Mouse (Mus musculus) heart, adult 9 months (tissue): ENCODE results near the gene Lsamp.

Experiments used
- DNase-seq, 2 experiments: peaks; one replicate each; pipeline ENCODE4 v3.0.0; 2022; ENCODE audit warnings: low spot score in 2 of 2

The Lsamp gene

DNA sequence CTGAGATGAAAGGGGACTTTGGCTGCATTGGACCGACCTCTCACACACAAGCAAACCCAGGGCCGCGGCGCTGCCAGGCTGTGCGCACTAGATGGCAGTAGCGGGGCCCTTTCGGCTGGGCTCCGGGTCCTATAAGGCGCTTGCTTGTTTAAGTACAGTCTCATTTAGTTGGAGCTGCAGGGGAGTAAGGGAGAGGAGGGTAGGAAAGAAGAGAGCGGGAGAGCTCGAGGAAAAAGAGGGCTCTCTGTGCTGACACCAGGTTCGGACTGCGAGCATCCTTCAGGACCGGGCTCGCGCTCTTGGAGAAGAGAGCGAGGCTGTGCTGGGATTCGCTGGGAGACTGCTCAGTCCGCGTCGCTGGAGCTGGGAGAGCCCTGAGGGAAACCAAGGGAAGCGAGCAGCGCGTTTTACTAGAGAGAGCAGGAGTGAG, at the start of gene Lsamp:
Lsamp (plus strand) TSS at position 157 of the 430 bp plus-strand sequence.
- no peak for DNase-seq

DNA sequence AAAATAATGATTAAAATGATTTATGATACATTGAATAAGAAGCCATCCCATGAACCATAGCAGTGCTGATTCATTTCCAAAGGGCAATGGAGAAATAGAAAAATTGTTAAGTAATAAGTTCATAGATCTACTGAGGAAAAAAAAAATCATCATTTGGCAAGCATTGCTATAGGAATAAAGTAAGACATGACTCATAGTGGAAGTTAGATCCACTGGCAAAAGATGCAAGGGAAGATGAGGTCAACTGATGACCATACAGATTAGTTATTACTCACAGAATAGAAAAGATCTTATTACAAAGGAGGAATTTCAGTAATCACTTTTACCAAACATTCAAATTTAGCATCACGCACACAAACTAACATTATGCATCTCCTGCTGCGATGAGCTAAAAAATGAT, 26.5 kb upstream of the Lsamp start:
- no peak for DNase-seq

GRCm38 (mm10) chr16:39972712-39973111, 11.4 kb upstream of the Lsamp start:
- DNase-seq = no peak

GRCm38 (mm10) chr16:39984635-39985291, 602 bp downstream of the Lsamp start:
- no peak for DNase-seq

DNA sequence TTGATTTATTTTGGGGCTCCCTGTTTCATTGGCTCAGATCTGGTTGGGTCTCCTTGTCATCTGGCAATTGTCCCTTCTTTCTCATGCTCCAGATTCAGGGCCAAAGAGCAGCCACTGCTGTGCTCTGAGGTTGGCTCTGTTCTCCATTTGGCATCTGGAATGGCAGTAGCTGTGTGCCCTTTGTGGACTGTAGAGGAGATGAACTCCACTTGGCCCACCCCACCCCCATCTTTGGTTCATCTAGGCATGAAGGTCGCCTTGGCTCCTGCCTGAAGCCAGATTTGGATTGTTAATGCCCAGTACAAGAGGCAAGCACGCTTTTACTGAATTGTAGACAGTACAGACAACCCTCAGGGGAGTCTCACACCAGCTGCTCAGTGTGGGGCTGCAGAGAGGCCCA, 4.3 kb downstream of the Lsamp start:
- no peak for DNase-seq

GRCm38 (mm10) chr16:39994821-39995220, 10.7 kb downstream of the Lsamp start:
- DNase-seq = no peak

DNA sequence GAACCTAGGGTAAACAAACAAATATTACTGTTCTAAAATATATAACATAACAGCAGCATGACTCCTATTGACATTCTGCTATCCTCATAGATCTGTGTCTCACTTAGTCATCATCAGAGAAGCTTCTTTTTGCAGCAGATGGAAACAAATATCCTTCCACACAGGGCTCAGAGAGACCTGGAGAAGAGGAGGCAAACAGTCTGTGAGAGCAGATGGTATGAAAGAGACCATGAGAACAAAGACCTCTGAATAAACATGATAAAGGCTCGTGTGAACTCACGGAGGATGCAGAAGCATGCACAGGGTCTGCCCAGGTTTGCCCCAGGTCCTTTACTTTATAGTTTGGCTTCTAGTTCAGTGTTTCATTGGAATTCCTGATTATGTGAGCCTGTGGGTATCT, 24.6 kb downstream of the Lsamp start:
- no peak for DNase-seq

GRCm38 (mm10) chr16:40011106-40011505, 26.9 kb downstream of the Lsamp start:
- DNase-seq = no peak

DNA sequence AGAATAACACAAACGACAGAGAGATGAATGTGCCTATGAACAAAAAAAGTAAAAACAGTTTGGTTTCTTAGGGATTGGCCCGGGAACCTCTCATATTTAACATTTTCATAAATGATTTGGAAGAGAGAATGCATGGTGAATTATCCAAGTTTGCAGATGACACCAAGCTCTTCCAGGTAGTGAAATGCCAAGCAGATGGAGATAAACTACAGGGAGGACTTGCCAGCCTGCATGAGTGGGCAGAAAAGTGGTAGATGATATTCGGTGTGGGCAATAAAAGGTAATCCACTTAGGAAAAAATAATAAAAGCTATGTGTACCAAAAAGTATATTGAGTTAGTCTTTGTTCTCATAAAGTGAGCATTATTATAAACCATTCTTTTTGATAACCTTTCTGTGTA, 38.5 kb downstream of the Lsamp start:
- no peak for DNase-seq

DNA sequence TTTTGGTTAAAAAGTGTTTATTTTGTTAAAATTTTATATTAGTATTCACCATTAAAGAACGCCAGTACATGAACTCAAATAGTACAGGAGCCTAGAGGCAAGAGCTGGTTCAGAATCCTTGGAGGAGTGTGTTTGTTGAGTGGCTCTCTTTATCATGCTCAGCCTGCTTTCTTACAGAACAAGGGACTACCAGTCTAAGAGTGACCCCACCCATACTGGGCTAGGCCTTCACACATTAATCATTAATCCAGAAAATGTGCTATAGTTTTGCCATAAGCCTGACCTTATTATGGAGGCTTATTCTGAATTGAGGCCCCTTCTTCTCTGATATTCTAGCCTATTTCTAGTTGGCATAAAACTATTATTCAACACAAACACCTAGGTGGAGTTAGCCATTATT, 52.6 kb downstream of the Lsamp start:
- no peak for DNase-seq

DNA sequence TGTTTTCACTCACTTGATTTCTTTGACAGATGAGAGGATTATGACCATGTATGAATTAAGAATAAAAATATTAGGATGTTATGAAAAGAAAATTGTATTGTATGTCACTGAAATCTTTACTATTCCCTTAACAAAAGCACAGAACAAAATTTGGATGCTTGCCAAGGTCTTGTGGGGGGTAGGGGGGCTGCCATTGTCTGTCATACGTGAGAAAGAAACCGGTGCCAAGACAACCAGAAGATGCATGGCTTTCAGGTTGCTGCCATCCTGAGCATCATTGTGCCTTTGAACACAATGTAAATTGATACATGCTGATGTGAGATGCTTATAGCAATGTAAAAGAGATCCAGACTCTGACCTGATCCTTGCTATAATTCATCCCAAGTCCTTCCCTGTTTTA, 75.4 kb downstream of the Lsamp start:
- DNase-seq = no peak

DNA sequence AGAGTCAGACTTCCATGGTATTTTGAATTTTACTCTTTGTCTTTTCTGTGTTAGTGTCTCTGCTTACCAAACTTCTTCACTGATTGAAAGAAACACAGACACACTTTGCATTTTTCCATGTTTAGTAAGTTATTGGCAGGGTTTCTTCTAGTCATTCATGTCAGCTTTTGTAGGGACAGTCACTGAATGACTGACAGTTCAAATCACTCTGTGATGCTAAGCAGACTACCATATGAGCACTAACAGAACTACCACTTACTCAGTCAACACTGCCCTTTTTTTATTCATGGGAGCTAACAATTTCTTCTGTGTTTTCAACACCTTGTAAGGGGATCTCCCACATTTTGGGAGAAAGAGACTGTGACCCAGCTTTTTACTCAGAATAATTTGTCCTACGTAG, 75.8 kb downstream of the Lsamp start:
- DNase-seq = no peak

DNA sequence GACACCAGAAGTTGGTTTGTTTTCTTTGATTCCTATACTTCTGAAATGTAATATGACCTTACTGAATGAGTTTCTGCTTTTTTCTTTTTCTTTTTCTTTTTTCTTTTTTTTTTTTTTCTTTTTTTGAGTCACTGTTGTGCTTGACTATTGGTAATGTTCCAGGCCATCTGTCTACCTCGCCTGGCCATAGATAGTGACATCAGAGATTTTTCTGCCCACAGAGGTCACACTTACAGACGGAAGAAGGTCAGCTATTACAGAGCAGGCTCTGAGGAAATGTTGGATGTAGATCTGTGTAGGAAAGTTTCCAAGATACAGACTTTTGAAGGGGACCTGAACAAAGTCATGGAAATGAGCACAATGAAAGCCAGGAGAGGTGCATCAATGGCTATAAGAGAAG, 76.3 kb downstream of the Lsamp start:
- DNase-seq = no peak

- no peak for DNase-seq
These were observed 91.4 kb downstream of the Lsamp start for GRCm38 (mm10) chr16:40075556-40075955.

DNA sequence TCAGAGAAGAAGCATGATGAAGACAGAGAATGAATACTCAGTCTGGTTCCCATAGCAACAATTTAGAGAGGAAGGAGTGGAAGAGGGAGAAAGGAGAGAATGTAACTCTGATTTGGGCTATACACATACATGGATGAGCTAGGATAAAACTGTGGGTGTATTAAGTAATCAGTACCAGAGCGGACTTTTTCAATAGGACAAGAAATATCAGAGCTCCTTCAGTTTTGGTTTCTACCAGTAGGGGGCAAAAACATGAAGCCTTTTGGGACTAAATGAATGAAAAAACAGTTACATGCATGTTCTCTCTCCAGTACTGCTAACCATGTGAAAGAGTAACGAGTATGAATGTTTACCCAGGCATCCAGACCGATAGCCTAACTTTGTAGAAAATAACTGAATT, 96.1 kb downstream of the Lsamp start:
- DNase-seq = no peak

DNA sequence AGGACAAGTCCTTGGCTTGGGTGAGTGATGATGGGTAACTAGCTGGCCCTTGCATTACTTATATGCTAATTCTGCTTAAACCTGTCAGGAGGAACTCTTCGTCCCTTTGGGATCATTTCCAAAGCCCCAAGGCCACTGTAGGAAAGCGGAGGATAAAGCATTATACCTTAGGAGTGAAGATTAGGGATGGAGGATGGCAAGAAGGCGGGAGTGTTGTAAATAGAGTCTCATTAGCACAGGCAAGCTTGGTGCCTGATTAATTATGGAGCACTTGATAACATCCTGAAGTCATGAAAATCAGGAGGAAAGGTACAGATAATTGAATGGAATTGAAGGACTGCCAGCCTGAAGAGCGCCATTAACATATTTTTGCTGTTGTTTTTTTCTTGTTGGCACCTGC, 120.2 kb downstream of the Lsamp start:
- no peak for DNase-seq

- no peak for DNase-seq
These were observed 198.8 kb downstream of the Lsamp start for GRCm38 (mm10) chr16:40182918-40183317.

DNA sequence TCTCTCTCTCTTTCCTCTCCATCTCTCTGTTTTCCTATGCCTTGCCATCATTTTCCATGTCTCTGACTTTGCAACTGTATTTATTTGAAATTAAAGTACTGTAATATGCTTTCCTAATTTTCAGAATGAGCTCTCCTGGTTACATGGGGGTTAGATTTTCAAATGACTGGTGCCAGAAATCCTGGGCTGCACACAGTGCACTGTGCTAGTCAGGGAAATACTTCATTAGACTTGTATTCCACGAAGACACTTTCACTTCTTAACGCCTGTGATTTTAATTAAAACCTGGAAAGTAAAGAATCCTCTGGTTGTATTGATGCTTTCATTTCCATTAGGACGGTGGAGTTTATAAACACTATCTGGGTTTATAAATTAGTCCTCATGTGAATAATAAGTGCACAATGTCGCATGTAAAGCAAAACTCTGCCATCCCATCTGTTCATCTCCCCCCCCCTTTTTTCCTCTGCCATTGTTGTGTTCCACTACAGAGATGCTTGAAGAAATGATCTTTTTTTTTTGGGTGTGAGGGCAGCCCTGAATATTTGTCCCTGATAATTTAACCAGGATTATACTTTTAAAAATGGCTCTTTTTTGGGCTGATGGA, 203.9 kb downstream of the Lsamp start:
- no peak for DNase-seq

GRCm38 (mm10) chr16:40194401-40194800, 210.2 kb downstream of the Lsamp start:
- DNase-seq = no peak

GRCm38 (mm10) chr16:40194839-40195238, 210.7 kb downstream of the Lsamp start:
- no peak for DNase-seq

GRCm38 (mm10) chr16:40228627-40229026, 244.5 kb downstream of the Lsamp start:
- no peak for DNase-seq

DNA sequence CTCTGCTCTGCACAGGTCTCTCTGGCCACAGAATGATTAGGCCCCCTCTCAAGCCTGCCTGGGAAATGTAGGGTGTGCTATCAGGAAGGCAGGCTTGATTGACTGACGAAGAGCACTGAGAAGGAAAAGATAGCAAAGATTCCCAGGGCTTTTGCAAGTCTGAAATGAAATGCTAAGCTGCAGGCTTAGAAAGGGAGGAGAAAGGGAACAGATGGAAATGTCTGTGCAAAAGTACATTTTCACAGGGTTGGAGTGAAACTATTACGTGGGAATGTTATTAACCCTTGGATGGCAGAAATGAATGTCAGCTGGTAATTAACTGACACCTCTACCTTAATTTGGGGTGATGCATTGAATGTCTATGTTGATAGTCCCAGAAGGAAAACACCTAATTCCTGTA, 248.9 kb downstream of the Lsamp start:
- DNase-seq = no peak

DNA sequence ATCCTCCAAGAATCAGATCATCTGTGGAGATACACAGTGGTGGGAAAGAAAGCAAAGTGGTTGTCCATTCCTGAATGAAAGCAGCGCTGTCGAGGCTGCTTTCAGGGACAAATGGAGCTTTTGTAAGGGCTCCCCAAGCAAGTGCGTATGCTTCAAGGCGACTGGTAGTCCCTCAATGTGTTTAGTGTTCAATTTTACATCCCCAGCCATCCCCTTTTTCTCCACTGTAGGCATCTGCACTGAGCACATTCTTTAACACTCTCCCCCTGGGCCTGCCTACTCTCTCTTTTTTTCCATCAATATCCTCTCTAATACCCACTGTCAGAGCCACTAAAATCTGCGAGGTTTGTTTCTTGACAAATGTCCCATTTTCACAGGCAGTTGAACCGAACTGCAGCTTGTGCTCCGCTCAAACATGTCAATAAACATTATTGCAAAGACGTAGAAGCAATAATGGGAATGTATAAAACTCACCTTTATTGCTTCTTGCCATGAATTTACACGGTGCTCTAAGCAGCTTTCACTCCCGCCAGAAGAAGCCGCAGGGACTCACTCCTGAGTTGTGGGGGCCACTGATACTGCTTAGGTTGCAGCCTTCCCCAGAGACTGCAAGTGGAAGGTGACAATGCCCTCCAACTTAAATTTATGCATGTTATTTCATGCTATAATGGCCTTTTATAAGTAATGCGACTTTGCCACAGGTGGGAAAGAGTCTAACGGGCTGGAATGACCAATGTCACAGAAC, 250.2 kb downstream of the Lsamp start:
- DNase-seq = no peak
